Mouse (Mus musculus) ovary, postnatal 14 days (tissue): Measurements from ENCODE around the gene Srrm1.
A peak's percentile ranks its signal among the peaks of the same experiment; 100 is the strongest.

Source experiments
- DNase-seq: peaks from one replicate; pipeline ENCODE4 v3.0.0; 2022; ENCODE audit warnings: low spot score

The Srrm1 gene

DNA sequence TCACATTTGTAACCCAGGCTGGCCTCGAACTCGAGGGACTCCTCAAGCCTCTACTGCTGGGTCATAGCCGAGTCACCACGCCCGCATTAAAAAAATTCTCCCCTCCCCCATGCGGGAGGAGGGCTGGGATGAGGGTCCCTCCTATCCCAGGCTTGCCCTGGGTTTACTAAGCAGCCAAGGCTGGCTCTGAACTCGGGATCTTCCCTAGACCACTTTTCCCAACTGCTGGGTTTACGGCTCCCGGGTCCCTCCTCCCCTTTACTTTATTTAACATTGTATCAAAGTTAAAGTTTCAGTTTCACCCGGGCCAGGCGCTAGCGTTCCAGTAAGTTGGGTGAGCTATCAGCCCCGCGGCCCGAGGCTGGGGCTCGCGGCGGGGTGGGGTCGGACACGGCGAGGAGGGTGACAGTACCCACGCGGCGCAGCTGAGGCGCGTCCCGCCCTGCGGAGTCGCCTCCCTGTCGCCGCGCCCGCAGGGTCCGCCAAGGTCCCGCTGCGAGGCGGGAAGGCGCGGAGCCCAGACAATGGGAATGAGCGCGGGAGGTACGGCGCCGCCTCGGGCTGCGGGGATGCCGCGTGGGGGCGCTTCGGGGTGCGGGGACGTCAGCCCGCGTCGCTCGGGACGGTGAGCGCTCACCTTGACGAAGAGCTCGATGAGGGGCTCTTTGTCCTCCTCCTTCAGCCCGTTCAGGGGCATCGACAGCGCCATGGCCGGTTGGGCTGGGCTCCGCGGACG, 81.1 kb downstream of the Srrm1 start:
- peak; percentile 45 for DNase-seq

- peak; percentile 28 for DNase-seq
These were observed 81.7 kb downstream of the Srrm1 start for GRCm38 (mm10) chr4:135271419-135271828.
